Mouse (Mus musculus) G1E (cell line): ENCODE data around the gene Prl3d1.

ENCODE experiments used
- CTCF ChIP-seq: IDR thresholded peaks from 2 replicates; pipeline ENCODE4 v1.5.1; 2012; ENCODE audit warnings: low read depth, low read length, inconsistent platforms, mixed read lengths
- GATA1 ChIP-seq: IDR thresholded peaks from 2 replicates; pipeline ENCODE4 v1.6.1; 2012; ENCODE audit warnings: borderline replicate concordance, low read length, inconsistent platforms, mixed read lengths

DNA sequence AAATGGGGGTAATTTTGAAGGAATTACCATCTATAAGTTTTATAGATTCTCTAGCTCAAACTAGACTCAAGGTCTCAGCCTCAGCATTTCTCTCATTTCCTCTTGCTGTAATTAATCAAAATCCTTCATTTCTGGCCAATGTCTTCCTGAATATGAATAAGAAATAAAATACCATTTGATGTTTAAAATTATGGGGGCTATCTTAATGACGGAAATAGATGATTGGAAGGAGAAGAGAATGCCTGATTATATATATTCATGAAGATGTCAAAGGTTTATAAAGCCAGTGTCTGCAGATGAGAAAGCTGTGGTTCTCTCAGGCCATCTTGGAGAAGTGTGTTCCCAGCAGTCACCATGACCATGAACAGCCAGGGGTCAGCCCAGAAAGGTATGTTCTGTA lies 36.7 kb upstream of the Prl3d1 start, which contains the start of gene Prl:
- TF ChIP-seq CTCF = no peak
- TF ChIP-seq GATA1 = no peak
